In genomic region chr8:26669541-26669940, GRCm38 (mm10) we compare ENCODE assay signal across 22 mouse cellular contexts.
"Had no signal": no experiment of that assay in that cellular context is flagged by ENCODE, and none has a peak within 500 bp of the region (broad histone marks: within the 10 kb centered on the region; RNA-seq: fewer than 3 reads in every experiment).

No protein-coding gene starts in this region.

- H3K4me1 ChIP-seq: midbrain, embryonic 15.5 days had no signal

- H3K9me3 ChIP-seq: limb, embryonic 13.5 days; midbrain, embryonic 12.5 days; midbrain, embryonic 15.5 days; neural tube, embryonic 12.5 days; neural tube, embryonic 15.5 days had no signal

- DNase-seq: kidney, adult 18-20 months; kidney, adult 9 months; kidney, postnatal 4 days; left cerebral cortex, postnatal 4 days; liver, postnatal 0 days; lung, embryonic 14.5 days; retina, postnatal 1 day; right cerebral cortex, postnatal 25 days; thymus, adult 2 months; thymus, postnatal 14 days; thymus, postnatal 4 days had no signal

- H3K27ac ChIP-seq: limb, embryonic 13.5 days; liver, embryonic 14.5 days; macrophage; midbrain, embryonic 12.5 days; midbrain, embryonic 15.5 days; neural tube, embryonic 12.5 days; neural tube, embryonic 15.5 days; stomach, postnatal 0 days had no signal

- H3K36me3 ChIP-seq: limb, embryonic 13.5 days; midbrain, embryonic 12.5 days; midbrain, embryonic 15.5 days; neural tube, embryonic 12.5 days; neural tube, embryonic 15.5 days had no signal

- H3K4me3 ChIP-seq: limb, embryonic 13.5 days; midbrain, embryonic 12.5 days; midbrain, embryonic 15.5 days; neural tube, embryonic 12.5 days; neural tube, embryonic 15.5 days had no signal

- H3K4me2 ChIP-seq: limb, embryonic 13.5 days; liver, embryonic 11.5 days; lung, embryonic 14.5 days; midbrain, embryonic 12.5 days; midbrain, embryonic 15.5 days; neural tube, embryonic 12.5 days; neural tube, embryonic 15.5 days had no signal

- H3K9ac ChIP-seq: limb, embryonic 13.5 days; liver, embryonic 14.5 days; liver, postnatal 0 days; lung, embryonic 14.5 days; midbrain, embryonic 12.5 days; midbrain, embryonic 15.5 days; neural tube, embryonic 12.5 days; neural tube, embryonic 15.5 days had no signal

- ATAC-seq: intestine, embryonic 16.5 days; liver, postnatal 0 days; lung, postnatal 0 days; midbrain, embryonic 15.5 days had no signal

- H3K27me3 ChIP-seq: midbrain, embryonic 12.5 days; midbrain, embryonic 15.5 days; neural tube, embryonic 12.5 days; neural tube, embryonic 15.5 days had no signal
